Mouse (Mus musculus) left cerebral cortex, adult 2 months (tissue): ENCODE measurements at regions not wholly inside any gene's neighbourhood (a gene's known extent, or its start where the extent isn't known, plus 50 kb on each side); places are given as distances from the start of the nearest gene placed in this dataset.

Experiments used
- DNase-seq, 2 experiments: peaks; one replicate each; pipeline ENCODE4 v3.0.0; 2021 to 2022; ENCODE audit warnings: low spot score in 2 of 2, mixed read lengths in 1 of 2; ENCODE audit errors: extremely low spot score in 1 of 2
- H3K27ac ChIP-seq: fragments of 200-600 bp; 2 replicates; pipeline ENCODE4 v1.8.1; 2022
- H3K4me3 ChIP-seq: fragments of 200-600 bp; 2 replicates; pipeline ENCODE4 v1.8.1; 2022
- CTCF ChIP-seq: fragments of 200-600 bp; IDR thresholded peaks from 2 replicates; pipeline ENCODE4 v1.8.1; 2022; ENCODE audit warnings: antibody characterized with exemption, mild to moderate bottlenecking, moderate library complexity
- intact Hi-C: fragments of 180-260 bp; cut with DNase I; formaldehyde crosslinking; loops from one replicate; pipeline ENCODE4 v1.15.1; 2025

GRCm38 (mm10) chrX:158236206-158236605, 193.1 kb upstream of the Cnksr2 start:
- no peak overlapping the region for H3K4me3 ChIP-seq
- peak; percentile 6 to 23 for DNase-seq
- TF ChIP-seq CTCF: no peak
- intact Hi-C loops: loop anchor here (1.0 to 5.0 kb wide), 2 partner anchors 193 to 686 kb away; partner anchors contain the start of gene Cnksr2
- peak overlapping the region; percentile 57; the same call in 1 of the 2 replicates for H3K27ac ChIP-seq

- H3K27ac ChIP-seq: no peak overlapping the region
- intact Hi-C loops: no loop called here
- no peak for DNase-seq
- no peak for TF ChIP-seq CTCF
- no peak overlapping the region for H3K4me3 ChIP-seq
Observed at GRCm38 (mm10) chrX:158209167-158209566, 166.1 kb upstream of the Cnksr2 start.

GRCm38 (mm10) chrX:158195536-158195935, 152.4 kb upstream of the Cnksr2 start:
- intact Hi-C loops: no loop called here
- H3K4me3 ChIP-seq: no peak overlapping the region
- H3K27ac ChIP-seq: no peak overlapping the region
- no peak for DNase-seq
- TF ChIP-seq CTCF: no peak

GRCm38 (mm10) chrX:158181486-158181885, 138.4 kb upstream of the Cnksr2 start:
- no peak for DNase-seq
- intact Hi-C loops: no loop called here
- TF ChIP-seq CTCF: no peak
- Histone ChIP-seq H3K4me3 (no peak overlapping the region), H3K27ac (no peak overlapping the region)

DNA sequence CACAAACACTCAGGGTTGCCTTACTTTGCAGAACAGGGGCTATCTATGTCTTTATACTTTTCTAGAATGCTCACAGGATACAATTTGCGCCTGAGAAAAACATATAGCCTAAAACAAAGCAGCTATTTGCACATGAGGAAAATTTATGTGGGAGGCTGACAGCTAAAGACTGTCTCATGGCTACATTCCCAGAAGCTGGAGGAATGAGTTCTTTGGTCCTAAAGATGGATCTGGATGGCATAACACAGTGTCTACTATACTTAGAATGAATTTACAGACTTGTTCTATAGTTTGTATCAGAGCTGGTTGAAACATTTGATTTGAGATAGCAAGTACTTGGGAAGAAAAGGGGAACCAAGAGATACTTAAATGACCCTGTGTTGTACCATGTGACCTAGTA, 137.3 kb upstream of the Cnksr2 start:
- intact Hi-C loops: no loop called here
- Histone ChIP-seq H3K4me3 (no peak overlapping the region), H3K27ac (no peak overlapping the region)
- DNase-seq: no peak
- no peak for TF ChIP-seq CTCF

DNA sequence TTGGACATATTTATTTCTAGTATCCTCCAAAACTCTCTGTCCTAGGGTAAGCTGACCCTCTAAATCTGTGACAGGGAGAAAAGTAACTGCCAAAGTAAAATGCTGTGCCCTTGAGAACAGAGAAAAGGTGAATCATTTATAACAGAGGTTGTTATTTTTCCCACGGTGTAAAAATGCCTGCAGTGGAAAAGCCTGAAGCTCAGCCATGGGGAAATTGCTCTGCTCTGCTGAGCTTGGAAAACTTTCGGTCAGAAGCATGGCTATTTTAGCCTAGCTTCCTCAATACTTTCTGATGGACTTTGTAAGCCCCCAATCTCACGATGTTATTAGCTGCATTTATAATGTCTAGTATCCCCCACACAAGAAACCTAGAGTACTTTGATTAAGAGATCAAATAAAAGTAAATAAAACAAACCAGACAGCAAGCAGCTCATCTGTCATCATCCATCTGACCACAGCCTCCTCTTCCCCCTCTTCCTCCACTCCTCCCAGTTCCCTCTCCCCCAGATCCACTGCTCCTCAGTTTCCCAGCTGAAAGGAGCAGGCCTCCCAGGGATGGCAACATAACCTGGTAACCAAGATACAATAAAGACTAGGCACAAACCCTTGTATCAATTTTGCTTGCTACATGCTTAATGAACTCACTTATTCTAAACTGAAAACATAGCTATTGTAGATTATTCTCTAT, 92.9 kb upstream of the Cnksr2 start:
- intact Hi-C loops: no loop called here
- no peak for TF ChIP-seq CTCF
- Histone ChIP-seq H3K4me3 (no peak overlapping the region), H3K27ac (no peak overlapping the region)
- DNase-seq: no peak

GRCm38 (mm10) chrX:158133526-158133925, 90.4 kb upstream of the Cnksr2 start:
- H3K27ac ChIP-seq: no peak overlapping the region
- no peak for TF ChIP-seq CTCF
- no peak for DNase-seq
- intact Hi-C loops: no loop called here
- H3K4me3 ChIP-seq: no peak overlapping the region
